Mouse (Mus musculus) megakaryocyte, embryonic 14.5 days (primary cell): ENCODE results near the gene Cox4i2. TPM values are rescaled to one million over a fixed set of nuclear protein-coding genes. Genes with fewer than 3 reads are reported as not detected.

ENCODE experiments used
- H3K27me3 ChIP-seq: replicated peaks from 2 replicates; pipeline ENCODE3; 2012; ENCODE audit warnings: inconsistent platforms
- H3K36me3 ChIP-seq: replicated peaks from 2 replicates; pipeline ENCODE3; 2012; ENCODE audit warnings: low read length, inconsistent platforms, mixed read lengths
- H3K4me1 ChIP-seq: 2 replicates; pipeline ENCODE4 v1.6.1; 2012; ENCODE audit warnings: inconsistent platforms
- H3K4me3 ChIP-seq: replicated peaks from 2 replicates; pipeline ENCODE3; 2012; ENCODE audit warnings: moderate library complexity, mild to moderate bottlenecking, inconsistent platforms
- H3K9me3 ChIP-seq: 2 replicates; pipeline ENCODE4 v1.6.1; 2012; ENCODE audit warnings: inconsistent platforms
- FLI1 ChIP-seq: IDR thresholded peaks from 2 replicates; pipeline ENCODE4 v1.6.1; 2012; ENCODE audit warnings: low read length, inconsistent platforms, mixed read lengths
- GATA1 ChIP-seq: IDR thresholded peaks from 3 replicates; pipeline ENCODE4 v1.6.1; 2012; ENCODE audit warnings: mixed read lengths, low read length, inconsistent platforms, borderline replicate concordance
- polyA plus RNA-seq: library from polyadenylated mRNA; stranded (reverse); fragments of >175 nt; gene quantifications from 2 replicates; pipeline ENCODE4 v1.2.3, GENCODE M21; 2012; ENCODE audit warnings: low replicate concordance; ENCODE audit not compliant: insufficient read depth

Cox4i2 gene
- polyA plus RNA-seq, 1 experiment: 2.8 TPM

DNA sequence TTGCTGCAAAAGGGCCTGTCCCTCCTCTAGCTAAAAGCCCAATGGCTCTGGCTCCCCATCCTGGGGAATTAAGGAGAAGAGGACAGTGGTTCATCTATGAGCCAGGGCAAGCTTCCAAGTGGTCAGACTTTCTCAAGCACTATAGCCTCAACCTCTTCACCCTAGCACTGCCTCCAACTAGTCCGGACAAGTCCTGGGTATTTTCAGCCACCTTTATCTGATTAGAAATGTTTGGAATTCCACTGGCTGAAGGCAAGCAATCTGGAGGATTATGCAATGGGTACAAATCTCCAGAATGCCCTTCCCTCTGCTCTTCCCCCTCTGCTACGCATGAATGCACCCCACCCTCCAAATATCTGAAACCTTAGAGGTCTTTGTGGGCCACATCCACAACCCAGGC, 38.5 kb downstream of the Cox4i2 start:
- TF ChIP-seq GATA1 (no peak), FLI1 (no peak)
- H3K4me3 ChIP-seq: no peak overlapping the region
- peaks cover 100% of the 10 kb centered on the region for H3K4me1 ChIP-seq
- H3K9me3 ChIP-seq: no peaks in the 10 kb centered on the region
- no peaks in the 10 kb centered on the region for H3K27me3 ChIP-seq
- peaks cover 87% of the 10 kb centered on the region for H3K36me3 ChIP-seq

DNA sequence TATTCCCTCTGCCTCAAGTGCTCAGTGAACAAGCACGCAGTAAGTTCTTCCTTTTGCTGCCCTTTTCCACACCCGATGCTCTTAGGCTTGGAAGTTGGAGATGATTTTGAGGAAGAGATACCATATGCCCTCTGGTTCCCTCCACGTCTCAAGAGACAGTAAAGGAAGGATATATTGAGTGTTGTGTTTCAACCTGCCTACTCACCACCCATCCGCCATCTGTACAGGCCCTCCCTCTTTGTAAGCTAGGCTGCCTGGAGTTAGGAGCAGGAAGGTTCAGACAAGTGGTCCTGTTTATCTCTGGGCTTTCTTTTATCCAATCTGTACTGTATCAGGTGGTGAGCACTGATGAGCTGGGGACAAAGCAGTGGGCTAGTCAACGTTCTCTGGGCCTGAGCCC, 39.4 kb downstream of the Cox4i2 start:
- Histone ChIP-seq H3K4me1 (peaks cover 100% of the 10 kb centered on the region), H3K9me3 (no peaks in the 10 kb centered on the region), H3K36me3 (peaks cover 85% of the 10 kb centered on the region), H3K4me3 (peak overlapping the region; percentile 60), H3K27me3 (no peaks in the 10 kb centered on the region)
- TF ChIP-seq FLI1 (no peak), GATA1 (no peak)

DNA sequence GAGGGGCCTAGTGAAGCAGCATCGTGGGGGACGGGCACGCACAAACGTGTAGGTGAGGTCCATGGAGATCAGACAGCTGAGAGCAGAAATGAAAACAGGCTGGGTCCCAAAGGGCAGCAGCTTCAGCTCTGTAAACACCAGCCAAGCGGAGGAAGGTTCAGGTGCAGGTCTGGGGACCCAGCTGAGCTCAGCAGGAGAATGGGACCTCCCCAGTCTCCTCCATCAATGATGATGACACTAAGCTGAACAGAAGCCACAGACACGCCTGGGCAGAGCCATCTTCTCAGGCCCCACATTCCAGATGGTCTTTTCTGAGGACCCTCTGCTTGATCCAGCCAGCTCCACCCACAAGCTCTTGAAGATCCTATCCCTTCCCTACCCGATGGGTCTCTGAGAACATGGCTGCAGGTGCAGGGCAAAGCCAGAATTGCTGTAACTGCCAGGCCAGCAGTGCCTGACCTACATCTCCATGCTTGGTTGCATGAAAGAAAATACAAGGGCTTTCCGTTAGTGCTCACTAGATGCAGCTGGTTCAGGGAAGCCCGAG, 40.4 kb downstream of the Cox4i2 start:
- TF ChIP-seq GATA1 (no peak), FLI1 (no peak)
- H3K4me3 ChIP-seq: peak overlapping the region; percentile 62

DNA sequence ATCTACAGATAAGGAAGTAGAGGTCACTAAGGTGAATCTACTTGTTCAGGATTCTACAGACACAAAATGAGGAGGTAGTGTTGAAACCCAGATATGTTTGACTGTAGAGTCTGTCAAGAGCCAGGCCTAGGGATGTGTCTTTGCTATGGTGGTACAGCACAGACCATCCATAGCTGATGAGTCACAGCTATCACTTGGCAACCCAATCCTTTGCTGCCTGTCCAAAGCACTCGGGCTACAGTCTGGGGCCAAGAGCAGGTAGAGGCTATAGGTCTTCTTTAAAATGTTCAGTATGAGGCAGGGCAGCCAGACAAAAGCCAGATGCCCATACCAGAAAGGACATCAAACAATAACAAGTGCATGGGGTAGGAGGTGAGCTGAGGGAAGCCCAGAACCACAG, 43.6 kb downstream of the Cox4i2 start:
- H3K36me3 ChIP-seq: peaks cover 84% of the 10 kb centered on the region
- TF ChIP-seq GATA1 (no peak), FLI1 (no peak)
- H3K4me1 ChIP-seq: peaks cover 100% of the 10 kb centered on the region
- peak overlapping the region; percentile 51 for H3K4me3 ChIP-seq
- no peaks in the 10 kb centered on the region for H3K27me3 ChIP-seq
- no peaks in the 10 kb centered on the region for H3K9me3 ChIP-seq

More for the DNA sequence above, 40.4 kb downstream of the Cox4i2 start:
- H3K27me3 ChIP-seq: no peaks in the 10 kb centered on the region
- H3K36me3 ChIP-seq: peaks cover 91% of the 10 kb centered on the region
- H3K9me3 ChIP-seq: no peaks in the 10 kb centered on the region
- H3K4me1 ChIP-seq: peaks cover 100% of the 10 kb centered on the region

DNA sequence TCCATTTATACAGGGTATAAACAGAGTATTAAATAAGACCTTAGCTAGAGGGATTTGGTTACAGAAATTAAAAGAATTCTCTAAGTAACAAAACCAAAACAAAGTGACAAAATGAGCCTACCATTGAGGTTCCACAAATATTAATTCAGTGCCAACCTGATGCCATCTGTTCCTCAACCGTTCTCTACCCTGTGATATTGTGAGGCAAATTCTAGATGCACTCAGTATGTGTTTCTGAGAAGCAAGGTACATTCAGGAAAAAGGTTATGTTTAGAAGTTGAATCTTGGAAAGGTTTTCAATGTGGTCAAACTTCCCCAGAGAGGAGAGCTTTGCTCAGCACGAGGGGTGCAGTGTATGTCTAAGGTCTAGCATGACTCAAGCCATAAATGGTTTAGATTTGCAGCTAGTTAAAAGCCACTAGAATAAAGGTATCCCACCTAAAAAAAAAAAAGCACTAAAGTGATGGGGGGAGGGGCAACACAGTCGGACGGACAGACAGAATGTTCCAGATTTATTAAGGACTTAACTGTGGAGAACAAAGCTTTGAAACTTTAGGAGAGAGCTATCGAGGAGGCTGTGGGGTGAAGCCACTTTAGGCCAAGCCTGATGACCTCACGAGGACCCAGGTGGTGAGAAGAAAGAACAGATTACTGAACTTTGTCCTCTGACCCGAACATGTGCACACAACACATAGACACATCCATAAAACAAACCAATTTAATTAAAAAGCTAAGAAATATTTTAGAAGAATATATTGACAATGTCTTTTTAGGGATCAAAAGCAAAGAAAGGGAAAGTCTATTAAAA, 46.2 kb downstream of the Cox4i2 start:
- Histone ChIP-seq H3K4me1 (peaks cover 100% of the 10 kb centered on the region), H3K4me3 (no peak overlapping the region), H3K27me3 (no peaks in the 10 kb centered on the region), H3K9me3 (no peaks in the 10 kb centered on the region), H3K36me3 (peaks cover 84% of the 10 kb centered on the region)
- TF ChIP-seq GATA1: no peak
- no peak for TF ChIP-seq FLI1

DNA sequence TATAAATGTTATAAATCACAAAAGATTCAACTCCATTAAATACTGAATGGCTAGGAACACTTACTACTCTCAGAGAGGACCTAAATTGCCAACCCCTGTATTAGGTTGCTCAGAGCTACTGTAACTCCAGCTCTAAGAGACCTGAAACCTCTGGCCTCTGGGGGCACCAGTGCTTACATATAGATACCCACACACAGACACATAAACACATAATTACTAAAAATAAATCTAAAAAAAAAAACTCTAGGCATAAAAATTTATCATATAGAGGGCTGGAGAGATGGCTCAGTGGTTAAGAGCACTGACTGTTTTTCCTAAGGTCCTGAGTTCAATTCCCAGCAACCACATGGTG, 46.8 kb downstream of the Cox4i2 start:
- no peaks in the 10 kb centered on the region for H3K27me3 ChIP-seq
- H3K4me1 ChIP-seq: peaks cover 100% of the 10 kb centered on the region
- H3K9me3 ChIP-seq: no peaks in the 10 kb centered on the region
- TF ChIP-seq GATA1 (no peak), FLI1 (no peak)
- no peak overlapping the region for H3K4me3 ChIP-seq
- peaks cover 84% of the 10 kb centered on the region for H3K36me3 ChIP-seq

DNA sequence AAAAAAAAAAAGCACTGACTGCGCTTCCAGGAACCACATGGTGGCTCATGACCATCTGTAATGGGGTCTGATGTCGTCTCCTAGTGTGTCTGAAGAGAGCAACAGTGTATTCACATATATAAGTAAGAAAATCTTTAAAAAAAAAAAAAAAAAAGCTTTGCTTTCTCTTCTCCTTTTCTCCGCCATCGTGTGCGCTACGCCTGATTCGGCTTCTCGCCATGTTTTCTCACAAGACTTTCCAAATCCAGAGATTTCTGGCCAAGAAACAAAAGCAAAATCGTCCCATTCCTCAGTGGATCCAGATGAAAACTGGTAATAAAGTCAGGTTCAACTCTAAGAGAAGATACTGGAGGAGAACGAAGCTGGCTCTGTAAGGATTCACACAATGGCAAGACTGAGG, 48.3 kb downstream of the Cox4i2 start:
- H3K4me1 ChIP-seq: peaks cover 100% of the 10 kb centered on the region
- no peaks in the 10 kb centered on the region for H3K9me3 ChIP-seq
- peaks cover 84% of the 10 kb centered on the region for H3K36me3 ChIP-seq
- no peaks in the 10 kb centered on the region for H3K27me3 ChIP-seq
- no peak overlapping the region for H3K4me3 ChIP-seq
- TF ChIP-seq FLI1 (no peak), GATA1 (no peak)

DNA sequence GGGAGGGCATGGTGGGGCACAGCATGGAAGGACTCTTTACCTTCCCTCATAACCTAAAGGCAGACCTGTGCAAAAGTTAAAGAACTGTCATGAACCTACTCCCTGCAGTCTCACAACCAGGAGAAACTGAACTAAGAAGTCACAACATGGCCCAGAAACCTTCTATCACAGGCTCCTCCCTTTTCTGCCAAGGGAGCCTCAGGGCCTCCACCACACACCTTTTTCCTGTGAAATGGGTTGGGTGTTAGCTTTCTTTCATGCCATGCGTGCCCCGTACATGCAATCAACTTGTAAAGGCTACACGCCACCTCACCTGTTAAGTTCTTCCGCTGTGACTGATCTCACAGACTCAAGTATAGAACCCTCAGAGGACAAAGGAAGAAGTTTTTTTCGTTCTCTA, 49.1 kb downstream of the Cox4i2 start:
- Histone ChIP-seq H3K4me1 (peaks cover 100% of the 10 kb centered on the region), H3K4me3 (peak overlapping the region; percentile 79), H3K9me3 (no peaks in the 10 kb centered on the region), H3K36me3 (peaks cover 84% of the 10 kb centered on the region), H3K27me3 (no peaks in the 10 kb centered on the region)
- TF ChIP-seq FLI1 (no peak), GATA1 (no peak)

DNA sequence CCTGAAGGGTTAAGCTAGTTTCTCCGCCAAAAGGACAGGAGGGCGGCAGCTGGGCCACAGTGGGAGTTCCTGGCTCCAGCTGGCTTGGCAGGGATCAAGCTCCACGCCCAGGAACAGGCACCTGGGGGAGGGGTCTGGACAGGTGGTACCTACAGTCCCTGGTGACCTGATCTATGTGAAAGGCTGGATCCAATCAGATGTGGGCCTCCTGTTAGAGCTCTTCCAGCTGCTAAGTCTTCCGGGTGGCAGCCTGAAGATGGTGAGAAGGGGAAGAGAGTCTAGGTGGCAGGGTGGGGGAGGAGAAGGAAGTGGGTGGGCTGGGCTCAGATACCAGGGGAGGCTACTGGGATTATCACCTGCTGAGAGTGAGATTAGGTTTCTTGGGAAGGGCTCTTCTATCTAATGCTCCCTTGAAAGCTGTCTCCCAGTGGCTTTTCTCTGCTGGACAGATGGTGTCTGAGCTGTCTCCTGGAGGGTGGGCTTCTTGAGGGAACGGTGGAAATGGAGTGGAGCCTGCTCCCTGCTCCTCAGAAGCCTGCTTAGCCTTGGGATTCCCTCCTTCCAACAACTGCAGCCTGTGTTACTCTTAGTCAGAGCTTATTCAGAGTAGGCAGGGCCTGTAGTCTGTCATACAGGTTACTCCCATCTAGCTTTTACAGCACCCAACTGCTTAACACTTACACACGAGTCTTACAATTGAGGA, 50.6 kb downstream of the Cox4i2 start:
- no peak for TF ChIP-seq FLI1
- no peak for TF ChIP-seq GATA1
- no peaks in the 10 kb centered on the region for H3K9me3 ChIP-seq
- no peaks in the 10 kb centered on the region for H3K27me3 ChIP-seq
- H3K4me1 ChIP-seq: peaks cover 100% of the 10 kb centered on the region
- peaks cover 84% of the 10 kb centered on the region for H3K36me3 ChIP-seq
- H3K4me3 ChIP-seq: peak overlapping the region; percentile 75

DNA sequence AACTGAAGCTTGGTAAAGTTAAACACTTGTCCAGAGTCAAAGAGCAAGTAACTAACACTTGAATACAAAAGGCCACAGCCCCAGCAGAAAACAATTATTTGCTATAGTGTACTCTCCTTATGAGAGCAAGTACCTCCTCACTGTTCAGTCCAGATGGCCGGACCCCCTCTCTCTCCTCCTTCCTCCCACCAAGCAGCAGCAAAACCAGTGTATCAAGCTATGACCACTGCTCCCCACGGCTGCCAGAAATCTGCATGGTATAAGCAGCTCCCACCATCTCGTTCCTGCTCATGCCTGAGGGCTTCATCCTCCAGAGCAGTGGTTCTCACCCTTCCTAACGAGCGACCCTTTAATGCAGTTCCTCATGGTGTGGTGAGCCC, 51.1 kb downstream of the Cox4i2 start:
- TF ChIP-seq GATA1 (no peak), FLI1 (no peak)
- H3K9me3 ChIP-seq: no peaks in the 10 kb centered on the region
- H3K27me3 ChIP-seq: no peaks in the 10 kb centered on the region
- peak overlapping the region; percentile 76 for H3K4me3 ChIP-seq
- peaks cover 100% of the 10 kb centered on the region for H3K4me1 ChIP-seq
- peaks cover 84% of the 10 kb centered on the region for H3K36me3 ChIP-seq

DNA sequence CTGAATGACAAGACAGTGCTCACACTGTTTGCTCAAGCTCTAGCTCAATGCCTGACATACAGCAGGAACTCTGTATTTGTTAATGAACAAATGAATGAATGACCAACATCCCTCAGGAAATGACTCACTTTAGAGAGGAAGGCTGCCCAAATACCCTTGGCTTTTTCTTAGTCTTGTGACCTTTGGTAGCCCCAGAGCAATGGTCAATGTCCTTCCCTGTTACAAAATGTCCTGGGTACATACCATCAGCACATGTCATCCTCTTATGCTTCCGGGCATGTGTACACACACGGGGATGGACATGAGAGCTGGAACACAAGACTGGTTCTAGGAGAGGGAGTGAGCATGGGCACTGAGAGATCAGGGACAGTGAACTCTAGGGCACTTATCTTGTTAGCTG, 52.1 kb downstream of the Cox4i2 start:
- peak overlapping the region; percentile 69 for H3K4me3 ChIP-seq
- H3K9me3 ChIP-seq: no peaks in the 10 kb centered on the region
- peaks cover 100% of the 10 kb centered on the region for H3K4me1 ChIP-seq
- TF ChIP-seq GATA1: no peak
- no peak for TF ChIP-seq FLI1
- H3K36me3 ChIP-seq: peaks cover 90% of the 10 kb centered on the region
- no peaks in the 10 kb centered on the region for H3K27me3 ChIP-seq
